9 mouse cellular contexts compared by ENCODE assay signal in genomic region chr16:95570616-95571015, GRCm38 (mm10). TPM values are rescaled to one million over a fixed set of nuclear protein-coding genes. Genes with fewer than 3 reads are reported as not detected.
DNase-seq lines count a peak whose midpoint lies in the region; ATAC-seq lines count a peak whose summit lies in the region.
"Had no signal": no experiment of that assay in that cellular context is flagged by ENCODE, and none has a peak within 500 bp of the region (broad histone marks: within the 10 kb centered on the region; RNA-seq: fewer than 3 reads in every experiment).

No protein-coding gene starts in this region.

- H3K4me2 ChIP-seq in forebrain, embryonic 14.5 days (ENCODE audit: low read length): no peak overlapping the region
- no peak overlapping the region for H3K4me2 ChIP-seq in forebrain, embryonic 15.5 days (replicated peaks)
- no peak overlapping the region for H3K4me2 ChIP-seq in midbrain, embryonic 15.5 days
- H3K4me2 ChIP-seq: hindbrain, embryonic 15.5 days had no signal

- no peak overlapping the region for H3K4me3 ChIP-seq in forebrain, embryonic 14.5 days (ENCODE audit: low read depth, low read length)
- H3K4me3 ChIP-seq in forebrain, embryonic 15.5 days: no peak overlapping the region
- H3K4me3 ChIP-seq in midbrain, embryonic 10.5 days: no peak overlapping the region
- H3K4me3 ChIP-seq in midbrain, embryonic 15.5 days: no peak overlapping the region
- H3K4me3 ChIP-seq: hindbrain, embryonic 15.5 days had no signal

- H3K27ac ChIP-seq in forebrain, embryonic 14.5 days (ENCODE audit: low read depth, low read length): no peak overlapping the region
- H3K27ac ChIP-seq in forebrain, embryonic 15.5 days (replicated peaks): no peak overlapping the region
- no peak overlapping the region for H3K27ac ChIP-seq in midbrain, embryonic 10.5 days (replicated peaks)
- H3K27ac ChIP-seq in midbrain, embryonic 15.5 days: no peak overlapping the region
- H3K27ac ChIP-seq: hindbrain, embryonic 15.5 days had no signal

- H3K9me3 ChIP-seq in forebrain, embryonic 14.5 days (replicated peaks; ENCODE audit: control insufficient read depth, low read length): no peaks in the 10 kb centered on the region
- H3K9me3 ChIP-seq in forebrain, embryonic 15.5 days: no peaks in the 10 kb centered on the region
- no peaks in the 10 kb centered on the region for H3K9me3 ChIP-seq in midbrain, embryonic 10.5 days (replicated peaks)
- H3K9me3 ChIP-seq in midbrain, embryonic 15.5 days: no peaks in the 10 kb centered on the region
- H3K9me3 ChIP-seq: hindbrain, embryonic 15.5 days had no signal

- ATAC-seq in forebrain, embryonic 14.5 days: no peak
- no peak for ATAC-seq in forebrain, embryonic 15.5 days (replicated peaks)
- no peak for ATAC-seq in midbrain, embryonic 15.5 days (replicated peaks)
- no peak for ATAC-seq in erythroid progenitor cell, adult 5-6 weeks (replicated peaks; ENCODE audit: low FRiP score, poor library complexity, severe bottlenecking)

- DNase-seq in forebrain, embryonic 14.5 days (ENCODE audit: low spot score): peak; percentile 22
- DNase-seq in midbrain, embryonic 10.5 days (ENCODE audit: low spot score): peak; percentile 44
- peak; percentile 31 for DNase-seq in c-Kit-positive CD71-positive TER-119-positive erythroid progenitor cells, embryonic 14.5 days (ENCODE audit: low spot score)
- peak; percentile 49 for DNase-seq in lung, postnatal 36 days
- DNase-seq in MN1 (ENCODE audit: low spot score): no peak

- H3K4me1 ChIP-seq in forebrain, embryonic 14.5 days (ENCODE audit: control insufficient read depth, insufficient read depth, low read length): no peaks in the 10 kb centered on the region
- H3K4me1 ChIP-seq in forebrain, embryonic 15.5 days: no peaks in the 10 kb centered on the region
- H3K4me1 ChIP-seq in midbrain, embryonic 10.5 days: no peaks in the 10 kb centered on the region
- no peaks in the 10 kb centered on the region for H3K4me1 ChIP-seq in midbrain, embryonic 15.5 days

- H3K9ac ChIP-seq in forebrain, embryonic 14.5 days (ENCODE audit: low read length): no peak overlapping the region
- no peak overlapping the region for H3K9ac ChIP-seq in forebrain, embryonic 15.5 days (replicated peaks)
- no peak overlapping the region for H3K9ac ChIP-seq in midbrain, embryonic 15.5 days
- H3K9ac ChIP-seq: hindbrain, embryonic 15.5 days had no signal

- H3K36me3 ChIP-seq in forebrain, embryonic 14.5 days (ENCODE audit: control insufficient read depth, insufficient read depth, low read length): no peaks in the 10 kb centered on the region
- H3K36me3 ChIP-seq in forebrain, embryonic 15.5 days: no peaks in the 10 kb centered on the region
- no peaks in the 10 kb centered on the region for H3K36me3 ChIP-seq in midbrain, embryonic 10.5 days
- H3K36me3 ChIP-seq in midbrain, embryonic 15.5 days (replicated peaks): no peaks in the 10 kb centered on the region
- H3K36me3 ChIP-seq: hindbrain, embryonic 15.5 days had no signal

- WGBS in forebrain, embryonic 14.5 days: 15% methylated on average over 1 of the region's 1 CpGs
- WGBS in forebrain, embryonic 15.5 days: 11% methylated on average over 1 of the region's 1 CpGs
- 6% methylated on average over 1 of the region's 1 CpGs for WGBS in midbrain, embryonic 10.5 days
- 0% methylated on average over 1 of the region's 1 CpGs for WGBS in midbrain, embryonic 15.5 days

- no peaks in the 10 kb centered on the region for H3K27me3 ChIP-seq in forebrain, embryonic 14.5 days (replicated peaks; ENCODE audit: control insufficient read depth, insufficient read depth, low read length)
- no peaks in the 10 kb centered on the region for H3K27me3 ChIP-seq in forebrain, embryonic 15.5 days
- no peaks in the 10 kb centered on the region for H3K27me3 ChIP-seq in midbrain, embryonic 10.5 days (ENCODE audit: low read depth, poor library complexity, severe bottlenecking)
- no peaks in the 10 kb centered on the region for H3K27me3 ChIP-seq in midbrain, embryonic 15.5 days (replicated peaks)
- H3K27me3 ChIP-seq: hindbrain, embryonic 15.5 days had no signal

RNA-seq across cellular contexts. Expression of gene Erg, which starts 15.8 kb away (rescaled TPM):
- polyA plus RNA-seq in forebrain, embryonic 14.5 days (2014; fragmentation: Nextera tagmentation; extraction: Ambion mirVana): 0.75 and 1.0 TPM in 2 replicates
- polyA plus RNA-seq in forebrain, embryonic 15.5 days (2015; fragmentation: Nextera tagmentation; extraction: Ambion mirVana): 1.5 and 1.9 TPM in 2 replicates
- 1.4 and 1.7 TPM in 2 replicates for polyA plus RNA-seq in midbrain, embryonic 10.5 days (2016; fragmentation: Nextera tagmentation; extraction: Ambion mirVana)
- 2.6 and 2.8 TPM in 2 replicates for polyA plus RNA-seq in midbrain, embryonic 15.5 days (2015; fragmentation: Nextera tagmentation; extraction: Ambion mirVana)
- 4.6 and 5.0 TPM in 2 replicates for total RNA-seq in erythroid progenitor cell, adult 5-6 weeks (2015; ENCODE audit: low replicate concordance)
- 2.4 and 8.1 TPM in 2 replicates for total RNA-seq in erythroid progenitor cell, adult 5-6 weeks (2017; ENCODE audit: low replicate concordance)
